Mouse (Mus musculus) erythroblast, embryonic 14.5 days (primary cell): ENCODE measurements around the gene Rgs19. TPM values are rescaled to one million over a fixed set of nuclear protein-coding genes. Genes with fewer than 3 reads are reported as not detected.

Experiments
- H3K27me3 ChIP-seq: 2 replicates; pipeline ENCODE4 v1.6.1; 2012; ENCODE audit warnings: inconsistent platforms; ENCODE audit not compliant: control insufficient read depth
- H3K36me3 ChIP-seq: 2 replicates; pipeline ENCODE4 v1.6.1; 2012; ENCODE audit warnings: mild to moderate bottlenecking, inconsistent platforms; ENCODE audit not compliant: control insufficient read depth
- H3K4me1 ChIP-seq: 2 replicates; pipeline ENCODE4 v1.6.1; 2012; ENCODE audit warnings: inconsistent platforms; ENCODE audit not compliant: control insufficient read depth
- H3K4me3 ChIP-seq: replicated peaks from 2 replicates; pipeline ENCODE3; 2012; ENCODE audit warnings: moderate library complexity, mild to moderate bottlenecking, inconsistent platforms
- H3K9me3 ChIP-seq: 2 replicates; pipeline ENCODE4 v1.6.1; 2012; ENCODE audit warnings: low read length, inconsistent platforms, mixed read lengths; ENCODE audit not compliant: control insufficient read depth
- GATA1 ChIP-seq: IDR thresholded peaks from 2 replicates; pipeline ENCODE4 v1.6.1; 2012; ENCODE audit warnings: low read length, inconsistent platforms, mixed read lengths
- TAL1 ChIP-seq: IDR thresholded peaks from 3 replicates; pipeline ENCODE4 v1.6.1; 2012; ENCODE audit warnings: low read length, inconsistent platforms, mixed read lengths
- polyA plus RNA-seq: library from polyadenylated mRNA; stranded (reverse); fragments of >175 nt; gene quantifications from 2 replicates; pipeline ENCODE4 v1.2.3, GENCODE M21; 2012

Rgs19 gene
- polyA plus RNA-seq, 1 experiment, result 0.16 TPM

DNA sequence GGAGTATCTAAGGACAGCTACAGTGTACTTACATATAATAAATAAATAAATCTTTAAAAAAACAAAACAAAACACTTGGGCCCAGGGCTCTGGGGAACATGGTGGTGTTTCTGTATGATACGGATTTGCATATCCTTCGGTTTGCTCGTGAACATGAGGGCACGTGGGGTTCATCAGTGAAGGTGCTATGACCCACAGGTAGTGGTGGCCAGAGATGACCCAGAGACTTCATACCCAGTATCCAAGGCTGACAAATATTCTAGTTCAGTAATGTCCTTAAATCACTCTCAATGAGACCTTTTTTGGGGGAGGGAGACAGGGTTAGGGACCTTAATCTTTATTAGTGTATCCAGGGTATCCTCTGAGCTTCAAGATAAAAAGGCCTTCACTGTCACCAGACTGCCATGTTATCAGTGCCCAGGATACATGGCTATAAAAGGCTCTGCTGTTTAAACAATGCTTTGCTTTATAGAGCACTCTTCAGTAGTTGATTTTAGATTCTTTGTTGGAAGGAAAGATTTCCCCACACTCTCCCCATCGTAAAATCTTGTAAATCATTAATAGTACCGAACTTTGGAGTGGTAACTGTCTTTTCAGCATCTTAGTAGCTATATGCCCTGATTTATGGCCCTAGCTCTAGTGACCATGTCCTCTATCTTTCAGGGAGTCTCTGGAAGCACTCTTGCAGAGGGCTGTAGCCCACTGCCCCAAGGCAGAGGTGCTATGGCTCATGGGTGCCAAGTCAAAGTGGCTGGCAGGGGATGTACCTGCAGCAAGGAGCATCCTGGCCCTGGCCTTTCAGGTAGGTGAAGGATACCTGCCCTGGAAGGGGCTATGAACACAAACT is 46.9 kb downstream of the Rgs19 start:
- no peaks in the 10 kb centered on the region for H3K4me1 ChIP-seq
- no peak for TF ChIP-seq GATA1
- TF ChIP-seq TAL1, result no peak
- peaks cover 88% of the 10 kb centered on the region for H3K36me3 ChIP-seq
- H3K4me3 ChIP-seq, result no peak overlapping the region
- no peaks in the 10 kb centered on the region for H3K27me3 ChIP-seq
- no peaks in the 10 kb centered on the region for H3K9me3 ChIP-seq

GRCm38 (mm10) chr2:181645666-181646065 is 48.1 kb downstream of the Rgs19 start:
- no peaks in the 10 kb centered on the region for H3K9me3 ChIP-seq
- no peak overlapping the region for H3K4me3 ChIP-seq
- TF ChIP-seq TAL1 (no peak), GATA1 (no peak)
- H3K4me1 ChIP-seq, result no peaks in the 10 kb centered on the region
- H3K36me3 ChIP-seq, result peaks cover 93% of the 10 kb centered on the region
- H3K27me3 ChIP-seq, result no peaks in the 10 kb centered on the region

DNA sequence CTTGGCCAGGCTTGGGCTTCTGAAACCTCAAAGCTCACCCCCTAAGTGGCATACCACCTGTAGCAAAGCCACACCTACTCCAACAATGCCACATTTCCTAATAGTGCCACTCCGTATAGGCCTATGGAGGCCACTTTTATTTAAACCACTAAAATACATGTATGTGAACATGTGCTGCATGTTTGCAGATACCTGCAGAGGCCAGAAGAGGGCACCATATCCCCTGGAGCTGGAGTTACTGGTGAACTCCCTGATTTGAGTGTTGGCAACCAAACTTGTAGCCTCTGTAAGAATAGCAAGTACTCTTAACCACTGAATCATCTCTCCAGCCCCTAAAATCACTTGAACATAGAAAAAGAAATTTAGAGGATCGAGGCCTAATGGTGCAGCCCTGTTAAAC is 49.4 kb downstream of the Rgs19 start:
- TF ChIP-seq GATA1 (no peak), TAL1 (no peak)
- H3K9me3 ChIP-seq, result no peaks in the 10 kb centered on the region
- peaks cover 93% of the 10 kb centered on the region for H3K36me3 ChIP-seq
- H3K4me1 ChIP-seq, result peaks cover 1% of the 10 kb centered on the region
- no peak overlapping the region for H3K4me3 ChIP-seq
- H3K27me3 ChIP-seq, result no peaks in the 10 kb centered on the region

Other genes with a start within 250 kb of the Rgs19 start
- 0.23 and 0.26 TPM in 2 replicates for gene Zbtb46, start 234.6 kb downstream of the Rgs19 start, polyA plus RNA-seq
- not detected in 2 replicates for gene Abhd16b, start 200.8 kb downstream of the Rgs19 start, polyA plus RNA-seq
- 4.5 and 5.4 TPM in 2 replicates for gene Tpd52l2, start 196.8 kb downstream of the Rgs19 start, polyA plus RNA-seq
- gene Dnajc5, start 173.5 kb downstream of the Rgs19 start, polyA plus RNA-seq, result 0.84 and 0.93 TPM in 2 replicates
- gene Uckl1, start 109.1 kb downstream of the Rgs19 start, polyA plus RNA-seq, result 1.5 and 1.9 TPM in 2 replicates
- gene Prpf6, start 102.1 kb downstream of the Rgs19 start, polyA plus RNA-seq, result 1.4 and 1.5 TPM in 2 replicates
- gene Zfp512b, start 101.2 kb downstream of the Rgs19 start, polyA plus RNA-seq, result 0.22 and 0.24 TPM in 2 replicates
- 0.08 TPM in 1 of 2 replicates, not detected in the other for gene Samd10, start 94.8 kb downstream of the Rgs19 start, polyA plus RNA-seq
- not detected in 2 replicates for gene Gm29797, start 36.9 kb downstream of the Rgs19 start, polyA plus RNA-seq
- 0.15 and 0.19 TPM in 2 replicates for gene Sox18, start 22.3 kb downstream of the Rgs19 start, polyA plus RNA-seq
- gene Tcea2, start 13.7 kb downstream of the Rgs19 start, polyA plus RNA-seq, result 0.02 TPM in 1 of 2 replicates, not detected in the other
- gene Lkaaear1, start 4.5 kb upstream of the Rgs19 start, polyA plus RNA-seq, result not detected in 2 replicates
- gene Oprl1, start 21.0 kb upstream of the Rgs19 start, polyA plus RNA-seq, result not detected in 2 replicates
- not detected in 2 replicates for gene Myt1, start 69.4 kb upstream of the Rgs19 start, polyA plus RNA-seq
- 1.3 and 1.5 TPM in 2 replicates for gene Pcmtd2, start 143.9 kb upstream of the Rgs19 start, polyA plus RNA-seq
- gene Polr3k, start 170.4 kb upstream of the Rgs19 start, polyA plus RNA-seq, result 0.13 and 0.36 TPM in 2 replicates